Mouse (Mus musculus) stomach, embryonic 16.5 days (tissue): Measurements from ENCODE around the gene Rae1. TPM values are rescaled to one million over a fixed set of nuclear protein-coding genes. Genes with fewer than 3 reads are reported as not detected.
A peak's percentile ranks its signal among the peaks of the same experiment; 100 is the strongest.

ENCODE experiments used
- ATAC-seq: fragments of 200-750 bp; cut with Nextera tagmentation; 2 replicates; pipeline ENCODE4 v1.8.0; 2017; ENCODE audit warnings: moderate number of reproducible peaks, moderate TSS enrichment; ENCODE audit not compliant: insufficient read depth, low FRiP score
- H3K27ac ChIP-seq: fragments of 300-500 bp; sonication (generic); 2 replicates; pipeline ENCODE4 v1.5.1; 2014; ENCODE audit warnings: low read length
- H3K27me3 ChIP-seq: fragments of 300-500 bp; sonication (generic); 2 replicates; pipeline ENCODE4 v1.6.1; 2014; ENCODE audit warnings: low read length, control low read depth, mixed read lengths; ENCODE audit not compliant: control insufficient read depth, insufficient read depth
- H3K36me3 ChIP-seq: fragments of 300-500 bp; sonication (generic); 2 replicates; pipeline ENCODE4 v1.6.1; 2014; ENCODE audit warnings: low read length; ENCODE audit not compliant: control insufficient read depth, insufficient read depth
- H3K4me1 ChIP-seq: fragments of 300-500 bp; sonication (generic); 2 replicates; pipeline ENCODE4 v1.6.1; 2014; ENCODE audit warnings: low read length, control low read depth, mixed read lengths; ENCODE audit not compliant: control insufficient read depth, insufficient read depth
- H3K4me2 ChIP-seq: fragments of 300-500 bp; sonication (generic); 2 replicates; pipeline ENCODE4 v1.6.1; 2014; ENCODE audit warnings: low read depth, low read length, mixed read lengths
- H3K4me3 ChIP-seq: fragments of 300-500 bp; sonication (generic); replicated peaks from 2 replicates; pipeline ENCODE4 v1.5.1; 2014; ENCODE audit warnings: mild to moderate bottlenecking, low read length
- H3K9ac ChIP-seq: fragments of 300-500 bp; sonication (generic); 2 replicates; pipeline ENCODE4 v1.6.1; 2014; ENCODE audit warnings: low read length
- H3K9me3 ChIP-seq: fragments of 300-500 bp; sonication (generic); replicated peaks from 2 replicates; pipeline ENCODE4 v1.6.1; 2016; ENCODE audit warnings: low read length, control low read depth; ENCODE audit not compliant: control insufficient read depth
- WGBS: fragments of 180-500 bp; shearing (Covaris S2); extraction: QIAGEN DNeasy Blood & Tissue Kit; methylation state at CpG from one replicate; pipeline ENCODE4 v1.1.7; 2014; 5-methylcytosine and 5-hydroxymethylcytosine counted together
- polyA plus RNA-seq: library from polyadenylated mRNA; unstranded; fragments of >200 nt; fragmentation: Nextera tagmentation; extraction: Ambion mirVana; gene quantifications from 2 replicates; pipeline ENCODE4 v1.2.1, GENCODE M21; 2015

The Rae1 gene
- polyA plus RNA-seq, 1 experiment from 2014 or later: 102 TPM

GRCm38 (mm10) chr2:173027169-173027823 lies 27.4 kb downstream of the Rae1 start:
- Histone ChIP-seq H3K9ac (peak overlapping the region; percentile 34; the same call in 1 of the 2 replicates), H3K4me2 (peak overlapping the region; percentile 30), H3K36me3 (no peaks in the 10 kb centered on the region), H3K4me1 (peaks cover 83% of the 10 kb centered on the region), H3K9me3 (no peaks in the 10 kb centered on the region), H3K27ac (peak overlapping the region; percentile 89), H3K4me3 (no peak overlapping the region), H3K27me3 (no peaks in the 10 kb centered on the region)
- WGBS: 81% methylated on average over 6 of the region's 6 CpGs
- ATAC-seq: no peak

- no peak for ATAC-seq
- Histone ChIP-seq H3K4me1 (peaks cover 77% of the 10 kb centered on the region), H3K27ac (peak overlapping the region; percentile 89), H3K4me2 (no peak overlapping the region), H3K36me3 (no peaks in the 10 kb centered on the region), H3K9ac (no peak overlapping the region), H3K27me3 (no peaks in the 10 kb centered on the region), H3K9me3 (no peaks in the 10 kb centered on the region), H3K4me3 (no peak overlapping the region)
- WGBS: 75% methylated on average over 4 of the region's 4 CpGs
These were observed 28.0 kb downstream of the Rae1 start for GRCm38 (mm10) chr2:173027824-173028495.

DNA sequence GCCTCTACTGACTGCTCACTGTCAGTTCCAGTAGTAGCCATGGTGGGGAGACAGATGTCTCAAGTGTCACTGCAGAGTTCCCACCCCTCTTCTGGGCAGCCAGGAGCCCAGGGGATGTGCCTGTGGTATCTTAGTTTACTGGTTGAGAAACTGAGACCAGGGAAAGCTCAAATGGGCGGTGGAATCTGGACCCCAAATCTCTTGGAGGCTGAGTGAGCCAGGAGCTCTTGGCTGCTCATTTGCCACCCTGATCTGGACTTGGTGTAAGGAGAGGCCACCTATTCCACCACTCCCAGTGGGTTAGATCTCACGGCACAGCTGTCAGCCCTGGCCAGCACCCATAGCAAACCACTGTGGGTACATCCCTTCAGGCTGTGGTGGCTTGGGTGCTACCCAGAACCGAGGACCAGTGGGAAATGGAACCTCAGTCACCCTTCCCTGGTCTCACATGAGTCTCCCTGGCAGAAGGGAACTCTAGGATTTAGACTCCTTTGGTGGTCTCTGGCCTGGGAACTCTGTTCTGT lies 28.7 kb downstream of the Rae1 start:
- Histone ChIP-seq H3K4me3 (no peak overlapping the region), H3K4me1 (peaks cover 71% of the 10 kb centered on the region), H3K9me3 (no peaks in the 10 kb centered on the region), H3K27me3 (no peaks in the 10 kb centered on the region), H3K4me2 (no peak overlapping the region), H3K27ac (no peak overlapping the region), H3K36me3 (peaks cover under 1% of the 10 kb centered on the region; the same call in 1 of the 2 replicates), H3K9ac (no peak overlapping the region)
- 85% methylated on average over 3 of the region's 3 CpGs for WGBS
- no peak for ATAC-seq

GRCm38 (mm10) chr2:173030591-173031338 lies 30.8 kb downstream of the Rae1 start:
- no peak overlapping the region for H3K4me2 ChIP-seq
- H3K9ac ChIP-seq: peak overlapping the region; percentile 22; the same call in 1 of the 2 replicates
- H3K4me3 ChIP-seq: no peak overlapping the region
- H3K9me3 ChIP-seq: no peaks in the 10 kb centered on the region
- H3K36me3 ChIP-seq: peaks cover 5% of the 10 kb centered on the region
- H3K27me3 ChIP-seq: no peaks in the 10 kb centered on the region
- ATAC-seq: peak; percentile 82
- peaks cover 49% of the 10 kb centered on the region for H3K4me1 ChIP-seq
- WGBS: 63% methylated on average over 12 of the region's 12 CpGs
- peak overlapping the region; percentile 84 for H3K27ac ChIP-seq

DNA sequence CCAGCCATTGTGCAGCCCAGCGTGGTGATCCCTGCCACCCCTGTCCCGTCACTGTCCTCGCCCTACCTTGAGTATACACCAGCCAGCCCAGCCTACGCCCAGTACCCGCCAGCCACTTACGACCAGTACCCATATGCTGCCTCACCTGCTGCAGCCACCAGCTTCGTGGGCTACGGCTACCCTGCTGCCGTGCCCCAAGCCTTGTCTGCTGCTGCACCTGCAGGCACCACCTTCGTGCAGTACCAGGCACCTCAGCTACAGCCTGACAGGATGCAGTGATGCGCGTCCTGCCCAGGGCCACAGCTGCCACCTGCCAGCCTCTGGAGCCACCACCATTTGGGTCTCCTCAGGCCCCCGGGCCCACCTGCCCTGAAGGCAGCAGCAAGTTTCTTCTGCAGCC lies 33.6 kb downstream of the Rae1 start:
- 88% methylated on average over 13 of the region's 13 CpGs for WGBS
- no peak overlapping the region for H3K9ac ChIP-seq
- H3K4me2 ChIP-seq: no peak overlapping the region
- H3K36me3 ChIP-seq: peaks cover 5% of the 10 kb centered on the region
- H3K4me1 ChIP-seq: peaks cover 33% of the 10 kb centered on the region
- no peaks in the 10 kb centered on the region for H3K9me3 ChIP-seq
- H3K4me3 ChIP-seq: no peak overlapping the region
- no peak overlapping the region for H3K27ac ChIP-seq
- no peak for ATAC-seq
- H3K27me3 ChIP-seq: no peaks in the 10 kb centered on the region

- Histone ChIP-seq H3K9me3 (no peaks in the 10 kb centered on the region), H3K27ac (no peak overlapping the region), H3K9ac (no peak overlapping the region), H3K27me3 (no peaks in the 10 kb centered on the region), H3K4me1 (peaks cover 28% of the 10 kb centered on the region), H3K36me3 (peaks cover 5% of the 10 kb centered on the region), H3K4me3 (no peak overlapping the region), H3K4me2 (no peak overlapping the region)
- 40% methylated on average over 4 of the region's 4 CpGs for WGBS
- no peak for ATAC-seq
These were observed 35.1 kb downstream of the Rae1 start for GRCm38 (mm10) chr2:173034998-173035397.

- Histone ChIP-seq H3K9ac (no peak overlapping the region), H3K27ac (no peak overlapping the region), H3K27me3 (no peaks in the 10 kb centered on the region), H3K4me1 (peaks cover 23% of the 10 kb centered on the region), H3K36me3 (peaks cover 5% of the 10 kb centered on the region), H3K4me3 (no peak overlapping the region), H3K4me2 (no peak overlapping the region), H3K9me3 (no peaks in the 10 kb centered on the region)
- no peak for ATAC-seq
- 92% methylated on average over 5 of the region's 5 CpGs for WGBS
These were observed 35.7 kb downstream of the Rae1 start for GRCm38 (mm10) chr2:173035653-173036052.

GRCm38 (mm10) chr2:173036055-173036454 lies 36.1 kb downstream of the Rae1 start:
- no peak overlapping the region for H3K27ac ChIP-seq

GRCm38 (mm10) chr2:173036611-173037010 lies 36.7 kb downstream of the Rae1 start:
- Histone ChIP-seq H3K36me3 (peaks cover 5% of the 10 kb centered on the region), H3K9me3 (no peaks in the 10 kb centered on the region), H3K9ac (no peak overlapping the region), H3K27me3 (no peaks in the 10 kb centered on the region), H3K27ac (no peak overlapping the region), H3K4me1 (peaks cover 14% of the 10 kb centered on the region), H3K4me2 (no peak overlapping the region), H3K4me3 (no peak overlapping the region)
- ATAC-seq: no peak
- 46% methylated on average over 4 of the region's 4 CpGs for WGBS

More at GRCm38 (mm10) chr2:173036055-173036454, 36.1 kb downstream of the Rae1 start:
- H3K4me3 ChIP-seq: no peak overlapping the region
- no peaks in the 10 kb centered on the region for H3K9me3 ChIP-seq
- H3K9ac ChIP-seq: no peak overlapping the region
- H3K36me3 ChIP-seq: peaks cover 5% of the 10 kb centered on the region
- peaks cover 19% of the 10 kb centered on the region for H3K4me1 ChIP-seq
- H3K4me2 ChIP-seq: no peak overlapping the region
- no peak for ATAC-seq
- H3K27me3 ChIP-seq: no peaks in the 10 kb centered on the region
- 84% methylated on average over 5 of the region's 5 CpGs for WGBS
